Mouse (Mus musculus): ENCODE measurements at regions not wholly inside any gene's neighbourhood (a gene's known extent, or its start where the extent isn't known, plus 50 kb on each side); places are given as distances from the start of the nearest gene placed in this dataset.
A peak's percentile ranks its signal among the peaks of the same experiment; 100 is the strongest.

DNA sequence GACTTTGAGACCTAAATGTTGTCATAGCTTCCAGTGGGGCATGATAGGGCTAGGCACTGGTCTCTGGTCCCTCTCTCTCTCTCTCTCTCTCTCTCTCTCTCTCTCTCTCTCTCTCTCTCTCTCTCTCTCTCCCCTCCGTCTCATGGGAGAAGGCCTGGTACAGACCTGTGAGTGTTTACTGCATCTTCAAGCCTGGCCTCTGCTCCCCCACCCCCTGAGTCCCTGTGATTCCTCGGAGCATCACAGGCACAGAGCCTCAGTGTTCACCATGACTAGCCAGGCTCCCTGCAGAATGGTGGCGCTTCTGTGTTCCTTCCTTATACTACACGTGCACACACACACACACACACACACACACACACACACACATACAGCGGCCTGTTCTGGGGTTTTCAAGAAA is 94.6 kb upstream of the Ankrd55 start:
- TF ChIP-seq CEBPB (IDR thresholded peaks at IDR 0.05; ENCODE audit: low read depth) (no peak), USF1 (IDR thresholded peaks at IDR 0.05; ENCODE audit: low read depth) (no peak), FOSL1 (IDR thresholded peaks at IDR 0.05; ENCODE audit: insufficient read depth, low read length, poor library complexity, severe bottlenecking) (no peak), MYOD1 (IDR thresholded peaks at IDR 0.05; ENCODE audit: control insufficient read depth, insufficient read length, low read depth) (no peak), MYOG (IDR thresholded peaks at IDR 0.05; ENCODE audit: control insufficient read depth, extremely low read depth, insufficient read length) (no peak), MAX (IDR thresholded peaks at IDR 0.05) (no peak), CTCF (IDR thresholded peaks at IDR 0.05; ENCODE audit: control insufficient read depth, insufficient read depth, insufficient read length) (no peak)
- Histone ChIP-seq H3K36me3 (ENCODE audit: control insufficient read depth, insufficient read depth) (no peaks in the 10 kb centered on the region), H3K79me3 (ENCODE audit: low read depth) (no peaks in the 10 kb centered on the region), H3ac (ENCODE audit: control insufficient read depth, insufficient read length, low read depth) (no peak overlapping the region), H3K4me3 (ENCODE audit: insufficient read depth, poor library complexity, severe bottlenecking) (no peak overlapping the region), H3K79me2 (ENCODE audit: control insufficient read depth, insufficient read depth) (no peaks in the 10 kb centered on the region), H3K27me3 (ENCODE audit: control insufficient read depth, insufficient read depth, insufficient read length) (no peaks in the 10 kb centered on the region)

DNA sequence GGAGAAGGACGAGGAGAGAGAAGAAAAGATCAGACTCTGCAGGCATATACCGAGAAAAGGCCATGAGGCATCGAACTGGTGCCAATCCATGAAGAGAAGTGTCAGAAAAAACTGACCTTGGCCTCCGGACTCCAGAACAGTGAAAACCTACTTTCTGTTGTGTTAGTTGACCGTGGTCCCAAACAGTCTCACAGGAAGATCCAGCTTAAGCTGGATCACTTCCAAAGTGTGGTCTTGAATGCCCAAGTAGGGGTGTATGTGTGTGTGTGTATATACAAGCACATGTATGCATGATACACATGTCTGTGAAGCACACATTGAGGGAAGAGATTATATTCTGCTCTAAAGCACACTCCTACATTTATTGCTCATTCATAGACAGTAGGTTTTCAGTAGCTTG is 93.3 kb upstream of the Ankrd55 start:
- TF ChIP-seq CEBPB (IDR thresholded peaks at IDR 0.05; ENCODE audit: low read depth) (no peak), CTCF (IDR thresholded peaks at IDR 0.05; ENCODE audit: control insufficient read depth, insufficient read depth, insufficient read length) (no peak), MYOD1 (IDR thresholded peaks at IDR 0.05; ENCODE audit: control insufficient read depth, insufficient read length, low read depth) (no peak)

DNA sequence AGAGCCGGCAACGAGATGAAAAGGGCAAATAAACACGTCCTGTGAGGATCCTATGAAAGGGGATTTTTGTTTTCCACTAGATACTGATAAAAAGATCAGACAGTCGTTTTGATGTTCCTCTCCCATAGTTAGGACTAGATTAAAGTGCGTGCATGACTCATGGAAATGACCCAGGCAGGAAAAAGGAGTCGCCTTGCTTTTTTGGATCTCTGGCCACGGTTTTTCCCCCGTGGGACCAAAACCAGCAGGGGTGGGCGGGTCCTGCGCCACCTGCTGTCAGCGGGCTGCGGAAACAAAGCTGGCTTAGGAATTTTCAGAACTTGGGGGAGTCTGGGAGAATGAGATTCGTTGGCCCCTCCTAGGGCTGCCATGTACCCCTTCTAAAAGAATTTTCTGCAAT is 91.5 kb upstream of the Ankrd55 start:
- H3ac ChIP-seq (ENCODE audit: control insufficient read depth, insufficient read length, low read depth), result no peak overlapping the region
- H3K4me3 ChIP-seq (ENCODE audit: insufficient read depth, poor library complexity, severe bottlenecking), result no peak overlapping the region
- TF ChIP-seq CTCF (IDR thresholded peaks at IDR 0.05; ENCODE audit: control insufficient read depth, insufficient read depth, insufficient read length), result peak; percentile 35
- TF ChIP-seq MYOG (IDR thresholded peaks at IDR 0.05; ENCODE audit: control insufficient read depth, extremely low read depth, insufficient read length), result no peak
- H3K79me3 ChIP-seq (ENCODE audit: low read depth), result no peaks in the 10 kb centered on the region
- no peaks in the 10 kb centered on the region for H3K27me3 ChIP-seq (ENCODE audit: control insufficient read depth, insufficient read depth, insufficient read length)
- no peaks in the 10 kb centered on the region for H3K79me2 ChIP-seq (ENCODE audit: control insufficient read depth, insufficient read depth)
- H3K36me3 ChIP-seq (ENCODE audit: control insufficient read depth, insufficient read depth), result no peaks in the 10 kb centered on the region

More for the DNA sequence above, 93.3 kb upstream of the Ankrd55 start:
- no peaks in the 10 kb centered on the region for H3K79me3 ChIP-seq (ENCODE audit: low read depth)
- H3K4me3 ChIP-seq (ENCODE audit: insufficient read depth, poor library complexity, severe bottlenecking), result no peak overlapping the region
- no peak overlapping the region for H3ac ChIP-seq (ENCODE audit: control insufficient read depth, insufficient read length, low read depth)
- no peaks in the 10 kb centered on the region for H3K36me3 ChIP-seq (ENCODE audit: control insufficient read depth, insufficient read depth)
- no peaks in the 10 kb centered on the region for H3K27me3 ChIP-seq (ENCODE audit: control insufficient read depth, insufficient read depth, insufficient read length)
- no peaks in the 10 kb centered on the region for H3K79me2 ChIP-seq (ENCODE audit: control insufficient read depth, insufficient read depth)

DNA sequence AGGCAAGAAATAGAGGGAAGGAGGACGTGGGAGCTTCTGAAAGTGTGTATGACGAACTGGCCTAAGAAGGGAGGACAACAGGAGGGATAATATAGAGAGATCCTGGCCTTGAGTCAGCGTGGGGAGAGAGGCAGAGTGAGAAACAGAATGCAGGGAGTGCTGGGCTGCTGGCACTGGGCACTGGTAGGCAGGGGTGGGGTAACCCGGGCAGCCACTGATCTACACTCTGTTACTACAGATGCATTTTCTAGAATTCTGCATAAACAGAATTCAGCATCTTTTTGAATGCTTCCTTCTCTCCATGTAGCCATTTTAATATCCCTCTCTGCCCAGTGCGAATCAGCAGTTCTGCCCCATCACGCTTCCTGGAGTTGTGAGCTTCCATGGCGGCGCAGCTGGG is 84.5 kb upstream of the Ankrd55 start:
- no peak overlapping the region for H3ac ChIP-seq (ENCODE audit: control insufficient read depth, insufficient read length, low read depth)
- TF ChIP-seq USF1 (IDR thresholded peaks at IDR 0.05; ENCODE audit: low read depth) (no peak), MYOG (IDR thresholded peaks at IDR 0.05; ENCODE audit: control insufficient read depth, extremely low read depth, insufficient read length) (no peak), CEBPB (IDR thresholded peaks at IDR 0.05; ENCODE audit: low read depth) (no peak), FOSL1 (IDR thresholded peaks at IDR 0.05; ENCODE audit: insufficient read depth, low read length, poor library complexity, severe bottlenecking) (no peak), MYOD1 (IDR thresholded peaks at IDR 0.05; ENCODE audit: control insufficient read depth, insufficient read length, low read depth) (no peak)
- no peaks in the 10 kb centered on the region for H3K79me3 ChIP-seq (ENCODE audit: low read depth)
- no peak overlapping the region for H3K4me3 ChIP-seq (ENCODE audit: insufficient read depth, poor library complexity, severe bottlenecking)
- no peaks in the 10 kb centered on the region for H3K36me3 ChIP-seq (ENCODE audit: control insufficient read depth, insufficient read depth)
- no peaks in the 10 kb centered on the region for H3K27me3 ChIP-seq (ENCODE audit: control insufficient read depth, insufficient read depth, insufficient read length)
- H3K79me2 ChIP-seq (ENCODE audit: control insufficient read depth, insufficient read depth), result no peaks in the 10 kb centered on the region

DNA sequence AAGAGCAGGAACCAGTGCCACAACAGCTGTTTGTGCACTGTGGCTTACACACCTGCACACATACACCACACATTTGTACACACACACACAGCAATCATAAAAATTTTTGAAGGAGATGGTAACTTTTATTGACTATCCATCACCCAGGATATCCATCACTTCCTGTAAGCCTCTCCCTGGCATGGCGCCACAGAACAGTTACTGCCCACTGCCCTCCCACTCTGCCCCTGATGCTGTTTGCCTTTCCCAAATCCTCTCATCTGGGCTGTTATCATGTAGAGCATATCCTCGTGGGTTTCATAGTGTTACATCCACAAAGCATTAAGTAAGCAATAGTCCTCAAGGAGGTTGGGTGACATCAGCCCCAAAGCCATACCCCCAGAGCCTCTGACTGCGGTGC is 84.0 kb upstream of the Ankrd55 start:
- no peaks in the 10 kb centered on the region for H3K79me2 ChIP-seq (ENCODE audit: control insufficient read depth, insufficient read depth)
- TF ChIP-seq MYOG (IDR thresholded peaks at IDR 0.05; ENCODE audit: control insufficient read depth, extremely low read depth, insufficient read length) (no peak), MAX (IDR thresholded peaks at IDR 0.05) (no peak), CEBPB (IDR thresholded peaks at IDR 0.05; ENCODE audit: low read depth) (no peak), CTCF (IDR thresholded peaks at IDR 0.05; ENCODE audit: control insufficient read depth, insufficient read depth, insufficient read length) (no peak), FOSL1 (IDR thresholded peaks at IDR 0.05; ENCODE audit: insufficient read depth, low read length, poor library complexity, severe bottlenecking) (no peak), MYOD1 (IDR thresholded peaks at IDR 0.05; ENCODE audit: control insufficient read depth, insufficient read length, low read depth) (no peak), USF1 (IDR thresholded peaks at IDR 0.05; ENCODE audit: low read depth) (no peak)
- H3K79me3 ChIP-seq (ENCODE audit: low read depth), result no peaks in the 10 kb centered on the region
- H3K27me3 ChIP-seq (ENCODE audit: control insufficient read depth, insufficient read depth, insufficient read length), result no peaks in the 10 kb centered on the region
- no peaks in the 10 kb centered on the region for H3K36me3 ChIP-seq (ENCODE audit: control insufficient read depth, insufficient read depth)
- no peak overlapping the region for H3ac ChIP-seq (ENCODE audit: control insufficient read depth, insufficient read length, low read depth)
- no peak overlapping the region for H3K4me3 ChIP-seq (ENCODE audit: insufficient read depth, poor library complexity, severe bottlenecking)

DNA sequence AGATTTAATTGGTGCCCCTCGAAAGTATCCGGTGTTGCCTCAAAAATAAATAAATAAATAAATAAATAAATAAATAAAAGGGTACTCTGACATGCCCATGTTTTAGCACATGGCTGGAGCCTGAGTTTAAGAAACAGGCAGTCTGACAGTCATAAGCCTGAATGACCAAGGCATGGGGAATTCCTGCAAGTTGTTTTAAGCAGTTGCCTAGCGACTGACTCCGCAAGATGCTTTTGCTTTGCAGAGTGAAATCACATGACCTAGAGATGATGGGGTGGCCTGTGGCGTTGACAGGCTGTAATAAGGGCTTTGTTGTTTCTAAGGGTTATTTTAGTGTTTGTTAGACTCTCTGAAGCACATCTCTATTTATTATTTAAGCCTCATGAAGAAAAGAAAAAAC is 83.4 kb upstream of the Ankrd55 start:
- TF ChIP-seq MAX (IDR thresholded peaks at IDR 0.05), result no peak
- TF ChIP-seq MYOG (IDR thresholded peaks at IDR 0.05; ENCODE audit: control insufficient read depth, extremely low read depth, insufficient read length), result no peak
- TF ChIP-seq CTCF (IDR thresholded peaks at IDR 0.05; ENCODE audit: control insufficient read depth, insufficient read depth, insufficient read length), result no peak
- TF ChIP-seq USF1 (IDR thresholded peaks at IDR 0.05; ENCODE audit: low read depth), result no peak
- TF ChIP-seq FOSL1 (IDR thresholded peaks at IDR 0.05; ENCODE audit: insufficient read depth, low read length, poor library complexity, severe bottlenecking), result no peak
- TF ChIP-seq MYOD1 (IDR thresholded peaks at IDR 0.05; ENCODE audit: control insufficient read depth, insufficient read length, low read depth), result no peak
- TF ChIP-seq CEBPB (IDR thresholded peaks at IDR 0.05; ENCODE audit: low read depth), result no peak
- Histone ChIP-seq H3ac (ENCODE audit: control insufficient read depth, insufficient read length, low read depth) (no peak overlapping the region), H3K27me3 (ENCODE audit: control insufficient read depth, insufficient read depth, insufficient read length) (no peaks in the 10 kb centered on the region), H3K36me3 (ENCODE audit: control insufficient read depth, insufficient read depth) (no peaks in the 10 kb centered on the region), H3K4me3 (ENCODE audit: insufficient read depth, poor library complexity, severe bottlenecking) (no peak overlapping the region), H3K79me3 (ENCODE audit: low read depth) (no peaks in the 10 kb centered on the region), H3K79me2 (ENCODE audit: control insufficient read depth, insufficient read depth) (no peaks in the 10 kb centered on the region)
